Mouse (Mus musculus): ENCODE measurements around the gene Myof.
A peak's percentile ranks its signal among the peaks of the same experiment; 100 is the strongest.

Gene Myof

GRCm38 (mm10) chr19:38042261-38042722 lies 1.1 kb downstream of the Myof start:
- peak in 1 of 2 experiments; percentile 41 for DNase-seq (ENCODE audit: low spot score in 2 of 2)

GRCm38 (mm10) chr19:38038267-38038666 lies 5.1 kb downstream of the Myof start:
- peak in 1 of 2 experiments; percentile 65 for DNase-seq (ENCODE audit: low spot score in 2 of 2)

DNA sequence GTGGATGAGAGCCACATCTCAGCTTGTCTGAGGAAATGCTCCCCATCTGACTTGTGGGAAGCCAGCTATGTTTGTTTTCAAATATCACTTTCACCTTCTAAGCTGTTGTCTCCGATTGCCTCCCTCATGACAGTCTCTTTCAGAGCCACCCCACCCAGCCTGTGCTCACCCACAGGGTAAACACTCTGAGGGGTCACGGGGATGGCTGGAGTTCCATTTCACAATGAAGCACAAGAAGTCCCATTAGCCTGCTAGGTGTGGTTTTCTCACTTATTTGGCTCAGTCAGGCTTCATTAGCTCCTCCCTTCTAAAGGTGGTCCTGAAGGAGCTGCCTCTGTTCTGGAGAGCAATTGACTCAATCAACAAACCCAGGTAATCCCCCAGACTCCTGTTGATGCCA lies 7.6 kb downstream of the Myof start:
- no peak for DNase-seq (ENCODE audit: low spot score in 2 of 2)

GRCm38 (mm10) chr19:38034696-38035095 lies 8.7 kb downstream of the Myof start:
- DNase-seq (ENCODE audit: low spot score in 2 of 2): no peak

- DNase-seq (ENCODE audit: low spot score in 2 of 2): no peak
These were observed 9.7 kb downstream of the Myof start for GRCm38 (mm10) chr19:38033735-38034057.

DNA sequence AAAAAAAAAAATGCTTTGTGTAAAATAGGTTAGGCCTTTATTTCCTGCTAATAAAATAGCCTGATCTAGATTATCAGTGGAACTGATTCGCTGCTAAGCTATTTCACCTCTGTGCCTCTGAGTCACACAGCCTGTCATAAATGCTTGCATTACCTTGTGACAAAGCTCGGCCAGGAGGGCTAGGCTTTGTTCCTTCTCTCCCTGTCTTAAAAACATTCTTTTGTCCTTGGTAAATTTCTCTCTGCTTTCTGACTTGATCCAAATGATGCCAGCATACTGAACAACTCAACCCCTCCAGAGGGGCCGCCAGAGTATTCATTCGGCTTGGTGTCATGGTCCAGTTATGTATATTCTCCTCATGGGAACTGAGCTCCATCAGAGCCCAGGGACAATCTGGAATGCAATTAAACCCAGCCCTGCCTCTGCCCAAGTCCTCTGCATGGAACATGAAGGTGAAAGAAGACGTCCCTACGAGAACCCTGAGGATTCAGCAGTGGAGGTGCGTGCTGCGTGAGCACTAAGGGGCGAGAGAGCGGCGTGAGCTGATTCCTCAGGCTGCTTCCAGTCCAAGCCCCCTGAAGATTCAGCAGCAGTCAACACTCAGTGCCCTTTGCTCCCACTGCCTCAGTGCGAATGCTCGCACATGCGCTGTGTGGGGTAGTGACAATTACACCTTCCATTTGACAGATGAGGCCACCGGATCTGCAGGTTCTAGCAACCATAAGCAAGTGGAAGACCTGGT lies 10.2 kb downstream of the Myof start:
- DNase-seq (ENCODE audit: low spot score in 2 of 2): no peak

- DNase-seq (ENCODE audit: low spot score in 2 of 2): no peak
These were observed 12.2 kb downstream of the Myof start for GRCm38 (mm10) chr19:38031144-38031543.

DNA sequence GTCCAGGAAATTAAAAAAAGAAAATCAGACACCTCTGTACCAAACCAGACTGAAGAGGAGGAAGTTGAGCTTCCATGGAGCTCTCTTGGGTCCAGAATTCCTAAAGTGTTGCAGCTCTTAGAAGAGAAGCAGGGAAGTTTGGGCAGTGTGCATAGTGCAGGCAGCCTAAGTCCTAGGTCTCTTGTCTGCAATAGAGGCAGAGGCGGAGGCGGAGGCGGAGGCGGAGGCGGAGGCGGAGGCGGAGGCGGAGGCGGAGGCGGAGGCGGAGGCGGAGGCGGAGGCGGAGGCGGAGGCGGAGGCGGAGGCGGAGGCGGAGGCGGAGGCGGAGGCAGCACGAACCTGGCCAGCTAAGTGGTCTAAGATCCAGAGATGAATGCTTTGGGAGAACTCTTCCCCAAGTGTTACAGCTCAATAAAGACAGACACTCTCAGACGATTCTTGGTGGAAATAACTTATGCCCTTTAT lies 12.7 kb downstream of the Myof start:
- peak; percentile 46 to 59 for DNase-seq (ENCODE audit: low spot score in 2 of 2)

- no peak for DNase-seq (ENCODE audit: low spot score in 2 of 2)
These were observed 13.5 kb downstream of the Myof start for GRCm38 (mm10) chr19:38029871-38030270.

- DNase-seq (ENCODE audit: low spot score in 2 of 2): no peak
These were observed 14.1 kb downstream of the Myof start for GRCm38 (mm10) chr19:38029292-38029691.

DNA sequence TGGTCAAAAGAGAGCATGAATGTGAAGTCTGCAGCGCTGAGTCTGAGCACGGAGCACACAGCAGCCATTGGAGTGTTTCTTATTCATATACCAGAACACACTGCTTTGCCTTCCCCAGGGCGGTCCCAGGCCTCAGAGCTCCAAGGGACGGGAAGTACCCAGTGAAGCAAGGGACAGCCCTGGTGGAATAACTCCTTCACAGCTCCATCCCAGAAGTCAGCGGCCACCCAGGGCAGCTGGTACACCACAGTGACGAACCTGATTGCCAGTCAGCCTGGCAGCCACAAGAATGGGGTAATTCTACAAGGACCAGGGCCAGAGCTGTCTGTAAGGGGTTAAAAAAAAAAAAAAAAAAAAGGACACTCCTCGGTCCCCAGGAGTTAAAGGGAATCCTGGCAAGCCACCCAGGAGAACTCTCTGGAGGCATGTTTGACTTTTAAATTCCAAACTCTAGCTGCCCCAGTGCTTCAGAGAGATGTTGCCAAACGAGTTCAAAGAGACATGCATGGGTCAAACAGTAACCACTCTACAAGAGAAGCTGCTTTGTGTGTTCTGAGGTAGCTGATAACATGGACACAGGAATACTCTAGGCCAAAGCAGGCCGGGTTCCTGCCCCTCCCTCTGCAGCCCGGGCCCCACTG lies 15.4 kb downstream of the Myof start:
- peak; percentile 43 to 54 for DNase-seq (ENCODE audit: low spot score in 2 of 2)

DNA sequence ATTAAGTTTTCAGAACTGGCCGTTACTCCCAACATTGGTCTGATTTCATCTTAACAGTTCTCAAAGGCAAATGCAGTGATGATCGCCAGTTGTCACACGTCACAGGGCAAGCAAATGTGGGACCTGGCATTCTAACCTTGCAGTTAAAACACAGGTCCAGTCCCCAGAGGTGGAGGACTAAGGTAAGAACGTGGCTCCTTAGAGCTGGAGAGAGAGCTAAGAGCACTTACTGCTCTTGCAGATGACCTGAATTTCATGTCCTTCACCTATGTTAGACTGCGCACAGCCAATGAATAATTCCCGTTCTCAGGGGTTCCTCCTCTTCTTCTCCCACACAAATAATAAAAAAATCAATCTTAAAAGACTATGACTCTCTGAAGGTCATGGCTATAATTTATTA lies 16.0 kb downstream of the Myof start:
- DNase-seq (ENCODE audit: low spot score in 2 of 2): no peak

GRCm38 (mm10) chr19:38026211-38026624 lies 17.2 kb downstream of the Myof start:
- peak; percentile 18 to 29 for DNase-seq (ENCODE audit: low spot score in 2 of 2)

- peak; percentile 67 to 75 for DNase-seq (ENCODE audit: low spot score in 2 of 2)
These were observed 17.9 kb downstream of the Myof start for GRCm38 (mm10) chr19:38025254-38026041.

GRCm38 (mm10) chr19:38023603-38024002 lies 19.8 kb downstream of the Myof start:
- DNase-seq (ENCODE audit: low spot score in 2 of 2): no peak

- peak; percentile 25 to 26 for DNase-seq (ENCODE audit: low spot score in 2 of 2)
These were observed 20.7 kb downstream of the Myof start for GRCm38 (mm10) chr19:38022710-38023109.

GRCm38 (mm10) chr19:38015873-38016254 lies 27.5 kb downstream of the Myof start:
- DNase-seq (ENCODE audit: low spot score in 2 of 2): no peak

- DNase-seq (ENCODE audit: low spot score in 2 of 2): peak; percentile 72 to 74
These were observed 28.1 kb downstream of the Myof start for GRCm38 (mm10) chr19:38015180-38015872.

GRCm38 (mm10) chr19:38014443-38014842 lies 28.9 kb downstream of the Myof start:
- no peak for DNase-seq (ENCODE audit: low spot score in 2 of 2)

DNA sequence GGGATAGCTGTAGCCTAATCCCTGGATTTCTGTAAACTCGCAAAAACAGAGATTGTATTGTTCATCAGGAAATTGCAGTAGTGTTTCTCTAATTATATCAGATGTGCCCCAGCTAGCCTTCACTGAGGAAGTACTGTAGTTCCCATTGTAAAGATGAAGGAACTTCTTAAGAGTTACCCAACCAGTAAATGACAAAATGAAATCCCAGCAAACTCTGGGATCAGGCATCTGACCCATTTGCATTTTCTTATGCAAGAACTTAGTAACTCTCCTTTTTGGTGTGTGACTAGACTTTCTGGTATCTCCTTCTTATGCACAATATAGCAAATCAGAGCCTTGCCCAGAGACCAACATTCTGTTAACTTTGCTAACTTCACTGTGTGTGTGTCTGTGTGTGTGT lies 32.0 kb downstream of the Myof start:
- no peak for DNase-seq (ENCODE audit: low spot score in 2 of 2)

DNA sequence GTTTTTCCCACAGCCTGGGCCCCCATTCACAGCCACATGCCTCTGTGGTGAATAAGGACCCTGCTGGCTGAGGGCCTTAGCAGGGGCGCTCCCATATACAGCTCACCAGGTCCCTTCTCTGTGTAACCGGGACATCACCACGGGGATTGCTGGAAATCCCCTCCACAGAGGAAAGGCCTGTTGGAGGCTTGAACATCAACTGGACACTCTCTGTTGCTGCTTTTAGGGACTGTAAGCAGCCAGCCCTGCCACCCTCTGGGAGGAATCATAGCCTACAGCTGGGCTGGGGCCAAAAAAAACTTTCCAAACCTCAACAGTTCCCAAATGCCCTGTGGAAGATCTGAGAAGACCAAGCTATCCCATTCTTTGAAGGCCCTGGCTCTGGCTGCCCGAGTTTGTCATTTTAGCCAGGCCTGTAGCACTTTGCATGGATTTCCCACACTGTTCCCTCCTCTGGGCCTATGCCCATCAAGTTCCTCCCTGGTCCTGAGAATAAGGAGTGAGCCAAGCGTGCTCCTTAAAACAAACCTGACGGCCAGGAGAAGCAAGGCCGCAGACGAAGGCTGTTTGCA lies 38.5 kb downstream of the Myof start:
- DNase-seq (ENCODE audit: low spot score in 2 of 2): peak in 1 of 2 experiments; percentile 33

Data from heart, adult 9 months (tissue).